Mouse (Mus musculus) embryo, embryonic 11.5 days (tissue): ENCODE results near the gene Daam1.

ENCODE experiments used
- DNase-seq: peaks from one replicate; pipeline ENCODE4 v3.0.0-alpha.2; 2012; ENCODE audit warnings: low read depth, low spot score

Daam1 gene

GRCm38 (mm10) chr12:71969941-71970629, 139.2 kb downstream of the Daam1 start:
- no peak for DNase-seq

GRCm38 (mm10) chr12:71970791-71971654, 140.1 kb downstream of the Daam1 start:
- DNase-seq, result no peak

DNA sequence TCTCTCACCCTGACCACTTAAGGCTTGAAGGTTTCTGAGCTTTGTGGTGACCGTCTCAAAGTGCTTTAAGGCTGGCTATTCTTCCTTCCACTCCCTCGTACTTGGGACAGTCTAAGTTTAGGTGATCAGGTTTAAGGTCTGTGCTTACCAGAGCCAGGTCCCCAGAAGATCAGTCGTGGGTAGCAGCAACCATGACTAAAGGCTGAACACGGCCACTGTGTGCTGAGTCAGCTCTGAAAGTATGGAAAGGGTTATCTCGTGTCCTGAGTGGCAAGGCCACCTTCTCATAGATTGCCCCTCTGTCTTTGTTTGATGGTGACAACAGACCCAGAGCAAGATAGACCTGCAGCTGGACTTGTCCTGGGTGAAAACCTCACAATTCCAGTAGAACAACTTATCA, 141.2 kb downstream of the Daam1 start:
- no peak for DNase-seq

DNA sequence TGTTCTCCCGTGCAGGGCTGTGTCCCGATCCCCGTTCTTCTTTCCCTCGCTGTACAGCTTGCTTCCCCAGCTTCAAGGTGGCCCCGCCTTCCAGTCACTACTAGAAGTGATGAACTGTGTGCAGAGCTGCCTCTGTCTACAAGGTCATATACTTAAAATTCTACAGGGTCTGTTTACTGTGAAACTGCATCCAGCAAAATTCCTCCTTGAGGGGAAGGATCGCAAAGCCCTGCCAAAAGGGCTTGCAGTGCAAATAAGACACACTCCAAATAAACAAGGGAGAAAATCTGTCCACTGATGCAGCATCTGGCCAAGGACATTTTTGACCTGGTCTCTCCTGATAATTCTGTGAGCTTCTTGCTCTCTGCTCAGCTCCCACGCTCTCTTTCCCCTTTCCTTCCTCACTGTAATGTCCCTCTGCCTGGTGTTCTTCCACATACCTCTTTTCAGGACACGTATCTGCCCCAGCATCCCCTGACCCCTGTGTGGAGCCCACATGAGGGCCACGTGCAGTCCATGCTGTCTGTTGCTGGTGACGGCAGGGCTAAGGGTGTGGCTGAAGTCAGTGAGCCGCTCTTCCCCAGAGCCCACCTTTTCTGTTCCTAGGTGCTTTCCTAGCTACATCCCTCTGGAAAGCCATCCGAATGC, 141.9 kb downstream of the Daam1 start:
- no peak for DNase-seq

DNA sequence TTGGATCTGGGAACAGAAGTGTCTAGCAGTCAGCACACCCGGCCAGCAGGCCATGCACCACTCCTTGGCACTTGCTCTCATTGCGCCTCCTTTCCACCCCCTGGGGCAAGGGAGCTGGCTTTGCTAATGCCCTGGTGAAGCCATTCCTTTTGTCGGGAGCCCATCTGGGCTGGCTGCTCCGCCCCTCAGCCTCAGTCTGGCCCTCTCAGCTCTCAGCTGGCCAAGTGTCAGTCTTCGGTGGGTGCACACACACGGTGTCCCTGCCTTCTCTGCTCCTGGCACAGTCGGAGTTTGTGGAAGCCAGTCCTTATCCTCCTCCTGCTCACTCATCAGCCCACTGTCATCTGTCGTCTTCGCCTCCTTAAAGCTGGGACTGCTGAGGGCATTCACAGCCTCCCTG, 142.7 kb downstream of the Daam1 start:
- DNase-seq, result no peak

DNA sequence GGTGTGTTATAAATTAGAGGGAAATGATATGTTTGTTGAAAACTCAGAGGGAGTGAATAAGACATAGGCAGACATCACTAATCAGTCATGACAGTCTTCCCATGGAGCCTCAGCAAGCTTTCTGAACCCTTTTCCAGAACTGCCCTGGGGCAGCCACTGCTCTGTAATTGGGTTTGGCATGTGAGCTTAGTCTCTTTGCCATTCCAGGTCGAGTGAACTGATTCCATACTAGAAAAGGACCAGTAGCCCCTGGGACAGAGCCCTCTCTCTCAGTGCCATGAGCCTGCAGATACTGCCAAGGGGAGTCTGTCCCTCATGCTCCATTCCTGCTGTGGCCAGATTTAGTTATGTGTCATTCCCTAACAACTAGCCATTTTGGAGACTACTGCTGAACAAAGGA, 144.7 kb downstream of the Daam1 start:
- no peak for DNase-seq

GRCm38 (mm10) chr12:71976361-71976960, 145.6 kb downstream of the Daam1 start:
- DNase-seq, result no peak

DNA sequence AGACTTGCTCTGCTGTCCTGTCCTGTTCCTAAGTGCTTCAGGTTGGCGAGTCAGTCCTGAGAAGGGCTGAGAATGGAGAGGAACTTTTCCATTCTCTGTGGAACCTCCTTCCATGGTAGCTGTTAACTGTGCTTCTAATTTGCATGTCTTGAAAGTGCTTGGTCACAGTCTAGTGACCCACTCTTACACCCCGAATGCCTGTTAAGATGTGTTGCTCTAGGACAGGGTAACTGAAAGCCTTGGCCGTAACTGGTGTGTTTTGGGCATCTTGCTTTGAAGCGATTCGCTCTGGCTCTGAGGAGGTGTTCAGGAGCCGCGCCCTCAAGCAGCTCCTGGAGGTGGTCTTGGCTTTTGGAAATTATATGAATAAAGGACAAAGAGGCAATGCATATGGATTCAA, 146.5 kb downstream of the Daam1 start:
- no peak for DNase-seq

GRCm38 (mm10) chr12:71978513-71979352, 147.9 kb downstream of the Daam1 start:
- no peak for DNase-seq

GRCm38 (mm10) chr12:71980166-71980565, 149.3 kb downstream of the Daam1 start:
- no peak for DNase-seq

DNA sequence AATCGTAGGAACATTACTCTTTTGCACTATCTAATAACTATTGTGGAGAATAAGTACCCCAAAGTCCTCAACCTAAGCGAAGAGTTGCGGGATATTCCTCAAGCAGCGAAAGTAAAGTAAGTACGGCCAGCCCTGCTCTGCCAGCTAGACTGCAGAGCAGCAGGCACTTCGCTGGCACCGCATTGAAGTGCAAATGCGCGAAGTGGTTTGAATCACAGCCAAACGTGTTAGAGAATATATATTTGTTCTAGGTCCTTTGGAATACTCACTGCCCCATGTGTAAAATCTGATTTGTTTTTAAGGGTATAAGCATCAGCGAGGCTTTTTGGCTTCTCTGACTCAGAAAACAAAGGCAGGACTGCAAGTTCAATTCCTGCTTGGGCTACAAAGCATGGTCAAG, 149.9 kb downstream of the Daam1 start:
- no peak for DNase-seq

GRCm38 (mm10) chr12:71981250-71981649, 150.4 kb downstream of the Daam1 start:
- DNase-seq, result no peak

GRCm38 (mm10) chr12:71981791-71982190, 150.9 kb downstream of the Daam1 start:
- DNase-seq, result no peak

GRCm38 (mm10) chr12:71983102-71983715, 152.3 kb downstream of the Daam1 start:
- no peak for DNase-seq

GRCm38 (mm10) chr12:71987161-71987560, 156.3 kb downstream of the Daam1 start:
- DNase-seq, result no peak

DNA sequence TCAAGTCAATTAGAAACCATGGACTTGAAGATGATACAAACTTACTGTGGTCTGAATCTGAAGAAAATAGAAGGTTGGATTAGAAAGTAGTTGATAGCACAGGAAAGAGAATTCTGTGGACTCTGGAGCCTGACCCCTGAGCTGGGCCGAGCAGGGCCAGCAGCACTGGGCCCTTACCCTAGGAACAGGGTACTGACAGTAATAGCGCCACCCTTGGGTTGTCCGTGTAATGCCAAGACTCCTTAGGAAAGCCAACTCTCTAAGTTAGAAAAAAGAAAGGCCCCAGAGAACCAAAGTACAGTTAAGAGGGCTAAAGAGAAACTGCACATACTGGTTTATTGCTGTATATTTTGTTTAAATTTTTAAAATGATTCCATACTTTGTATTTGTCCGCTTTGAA, 157.0 kb downstream of the Daam1 start:
- DNase-seq, result no peak

DNA sequence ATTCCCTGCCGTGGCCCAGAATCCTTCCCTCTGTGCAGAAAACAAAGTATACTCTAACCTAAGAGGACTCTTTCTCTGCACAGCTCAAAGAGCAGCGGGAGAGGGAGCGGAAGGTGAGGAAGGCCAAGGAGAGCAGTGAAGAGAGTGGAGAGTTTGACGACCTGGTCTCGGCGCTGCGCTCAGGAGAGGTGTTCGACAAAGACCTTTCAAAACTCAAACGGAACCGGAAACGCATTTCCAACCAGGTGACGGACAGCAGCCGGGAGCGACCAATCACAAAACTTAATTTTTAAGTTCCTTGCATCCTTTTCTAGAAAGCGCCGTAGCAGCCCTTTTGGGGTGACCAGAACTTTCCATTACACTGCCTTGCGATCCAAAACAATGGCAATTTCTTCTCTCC, 158.7 kb downstream of the Daam1 start:
- no peak for DNase-seq

- no peak for DNase-seq
These were observed 161.8 kb downstream of the Daam1 start for GRCm38 (mm10) chr12:71992599-71993210.

DNA sequence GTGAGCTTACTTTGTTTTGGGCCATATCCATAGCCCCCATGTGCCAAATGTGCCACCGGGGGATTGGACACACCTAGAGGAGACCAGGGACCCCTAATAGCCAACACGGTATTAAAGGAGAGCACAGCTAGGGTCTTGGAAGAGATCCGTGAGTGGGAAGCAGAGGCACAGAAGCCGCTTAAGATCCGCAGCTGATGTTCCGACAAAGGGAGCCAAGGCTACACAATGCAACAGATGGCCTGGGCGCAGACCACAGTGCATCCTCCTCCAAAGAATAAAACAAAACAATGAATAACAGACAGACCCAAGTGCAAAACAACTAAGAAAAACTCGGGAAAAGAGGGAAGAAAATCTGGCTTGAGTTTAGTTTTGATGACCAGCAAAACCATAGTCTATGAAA, 165.0 kb downstream of the Daam1 start:
- no peak for DNase-seq

DNA sequence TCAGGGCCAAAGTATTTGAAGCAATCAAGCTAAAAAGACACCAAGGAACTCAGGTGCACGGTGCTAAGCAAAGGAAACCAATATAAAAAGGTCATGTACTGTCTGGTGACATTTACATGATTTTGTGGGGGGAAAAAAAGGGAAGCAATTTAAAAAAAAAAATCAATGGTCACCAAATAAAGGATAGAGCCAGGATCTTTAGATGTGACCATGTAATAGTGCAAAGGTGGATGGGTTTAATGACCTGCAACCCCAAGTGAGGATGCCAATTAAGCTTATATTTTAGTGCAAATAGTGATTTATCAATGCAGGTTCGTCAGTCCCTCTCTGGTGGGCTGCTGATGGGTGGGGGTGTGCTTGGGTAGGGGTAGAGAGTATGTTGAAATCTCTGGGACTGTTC, 166.0 kb downstream of the Daam1 start:
- DNase-seq, result no peak
